Mouse (Mus musculus) cerebellum, postnatal 14 days (tissue): ENCODE results near the gene Fbxl16.
A peak's percentile ranks its signal among the peaks of the same experiment; 100 is the strongest.
"Not testable (repeated sequence)": the region's sequence is repeated elsewhere in the genome, so short reads cannot be mapped to it uniquely, and the experiment has no call there.

Source experiments
- DNase-seq, 2 experiments: peaks; one replicate each; pipeline ENCODE4 v3.0.0; 2021; ENCODE audit warnings: mixed read lengths in 2 of 2

Gene Fbxl16

GRCm38 (mm10) chr17:25796211-25796771 lies 12.6 kb upstream of the Fbxl16 start:
- DNase-seq = no peak

GRCm38 (mm10) chr17:25796951-25797369 lies 11.9 kb upstream of the Fbxl16 start, which contains the start of gene Metrn:
Metrn (minus strand) TSS chr17:25797136.
- DNase-seq = peak; percentile 73 to 81

DNA sequence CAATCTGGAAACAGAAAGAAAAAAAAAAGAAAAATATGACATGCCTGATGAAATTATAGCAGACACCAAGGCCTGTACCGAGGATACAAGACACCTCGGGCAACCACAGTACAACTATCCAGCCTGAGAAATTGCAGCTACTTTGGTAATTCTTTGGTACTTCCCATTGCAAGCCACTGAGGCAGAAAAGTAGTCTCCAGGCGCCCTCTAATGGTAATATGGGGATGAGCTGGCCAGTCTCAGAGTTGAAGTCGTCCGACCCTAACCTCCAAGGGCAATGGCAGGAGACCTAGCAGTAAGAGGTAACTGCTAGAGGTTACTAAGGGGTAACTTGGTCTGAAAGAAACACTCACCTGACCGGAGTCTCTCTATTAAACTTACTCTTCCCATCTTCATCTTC lies 7.9 kb upstream of the Fbxl16 start:
- DNase-seq = peak; percentile 78 to 80

GRCm38 (mm10) chr17:25802825-25803517 lies 5.9 kb upstream of the Fbxl16 start:
- peak; percentile 59 to 77 for DNase-seq

- no peak for DNase-seq
Measured at GRCm38 (mm10) chr17:25806507-25806906, 2.4 kb upstream of the Fbxl16 start.

- DNase-seq = not testable (repeated sequence)
Measured at GRCm38 (mm10) chr17:25807452-25807851, 1.4 kb upstream of the Fbxl16 start.

GRCm38 (mm10) chr17:25808028-25808427 lies 857 bp upstream of the Fbxl16 start:
- DNase-seq = no peak

DNA sequence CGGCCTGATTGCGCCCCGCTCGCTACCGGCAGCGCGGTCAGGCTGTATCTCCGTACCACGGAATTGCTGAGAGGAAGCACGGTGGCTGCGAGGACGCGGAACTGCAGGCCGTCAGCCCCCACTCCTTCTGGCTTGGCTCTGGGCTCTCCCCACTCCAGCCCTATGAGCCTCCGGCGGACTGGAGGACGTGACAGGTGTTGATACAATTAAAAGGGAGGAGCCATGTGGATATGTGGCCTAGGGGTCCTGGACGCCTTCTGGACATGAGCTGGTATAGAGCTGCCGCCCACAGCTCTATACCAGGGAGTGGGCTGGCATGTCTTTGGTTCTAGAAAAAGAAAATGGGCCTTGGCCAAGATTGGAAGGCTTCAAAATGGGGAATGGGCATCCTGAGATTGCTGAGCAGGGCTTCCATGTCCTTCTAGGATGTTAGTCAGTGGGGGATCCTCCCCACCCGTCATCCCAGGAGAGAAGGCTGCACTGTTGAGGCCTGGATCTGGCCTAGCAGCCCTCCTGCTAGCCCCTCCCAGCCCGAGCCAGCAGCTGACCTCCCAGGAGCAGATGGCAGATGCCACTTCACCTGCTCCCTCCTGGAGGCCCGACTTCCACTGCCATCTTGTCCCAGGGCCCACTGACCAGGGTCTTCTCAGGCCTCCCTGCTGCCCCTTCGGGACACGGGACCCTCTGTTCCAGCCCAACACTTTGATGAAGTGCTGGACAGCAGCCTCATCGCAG lies 888 bp downstream of the Fbxl16 start:
- DNase-seq = peak; percentile 78 to 80

DNA sequence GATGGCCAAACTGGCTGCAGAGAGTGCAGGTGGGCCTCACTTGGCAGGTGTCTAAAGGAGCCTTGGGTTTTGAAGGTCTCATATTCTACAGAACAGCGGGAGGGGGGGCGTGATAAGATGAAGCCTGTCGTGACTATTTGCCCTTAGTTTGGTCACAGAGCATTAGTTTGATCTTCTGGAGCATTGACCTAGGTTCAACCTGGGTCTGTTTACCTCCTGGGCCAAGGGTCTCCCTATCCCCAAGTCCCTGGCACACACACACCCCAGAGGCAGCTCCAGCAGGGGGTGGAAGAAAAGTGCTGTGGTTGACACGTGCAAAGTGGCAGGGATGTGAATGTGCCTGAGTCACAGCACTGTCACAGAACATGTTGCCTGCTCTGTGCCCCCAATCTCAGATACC lies 2.0 kb downstream of the Fbxl16 start:
- DNase-seq = no peak

- peak; percentile 67 to 78 for DNase-seq
Measured at GRCm38 (mm10) chr17:25813471-25813870, 4.6 kb downstream of the Fbxl16 start.

DNA sequence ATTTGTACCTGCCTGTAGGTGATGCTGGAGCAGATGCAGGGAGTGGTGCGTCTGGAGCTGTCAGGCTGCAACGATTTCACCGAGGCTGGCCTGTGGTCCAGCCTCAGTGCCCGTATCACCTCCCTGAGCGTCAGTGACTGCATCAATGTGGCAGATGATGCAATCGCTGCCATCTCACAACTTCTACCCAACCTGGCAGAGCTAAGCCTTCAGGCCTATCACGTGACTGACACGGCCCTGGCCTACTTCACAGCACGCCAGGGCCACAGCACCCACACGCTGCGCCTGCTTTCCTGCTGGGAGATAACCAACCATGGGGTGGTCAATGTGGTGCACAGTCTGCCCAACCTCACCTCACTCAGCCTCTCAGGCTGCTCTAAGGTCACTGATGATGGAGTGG lies 8.8 kb downstream of the Fbxl16 start:
- DNase-seq = no peak

- DNase-seq = no peak
Measured at GRCm38 (mm10) chr17:25818851-25819780, 10.2 kb downstream of the Fbxl16 start.

GRCm38 (mm10) chr17:25823452-25823851 lies 14.6 kb downstream of the Fbxl16 start, which contains the start of gene Wdr24:
Wdr24 (plus strand) TSS chr17:25823627.
- DNase-seq = peak; percentile 85 to 89

- no peak for DNase-seq
Measured at GRCm38 (mm10) chr17:25824362-25825142, 15.7 kb downstream of the Fbxl16 start.

- DNase-seq = no peak
Measured at GRCm38 (mm10) chr17:25825311-25825710, 16.4 kb downstream of the Fbxl16 start.

DNA sequence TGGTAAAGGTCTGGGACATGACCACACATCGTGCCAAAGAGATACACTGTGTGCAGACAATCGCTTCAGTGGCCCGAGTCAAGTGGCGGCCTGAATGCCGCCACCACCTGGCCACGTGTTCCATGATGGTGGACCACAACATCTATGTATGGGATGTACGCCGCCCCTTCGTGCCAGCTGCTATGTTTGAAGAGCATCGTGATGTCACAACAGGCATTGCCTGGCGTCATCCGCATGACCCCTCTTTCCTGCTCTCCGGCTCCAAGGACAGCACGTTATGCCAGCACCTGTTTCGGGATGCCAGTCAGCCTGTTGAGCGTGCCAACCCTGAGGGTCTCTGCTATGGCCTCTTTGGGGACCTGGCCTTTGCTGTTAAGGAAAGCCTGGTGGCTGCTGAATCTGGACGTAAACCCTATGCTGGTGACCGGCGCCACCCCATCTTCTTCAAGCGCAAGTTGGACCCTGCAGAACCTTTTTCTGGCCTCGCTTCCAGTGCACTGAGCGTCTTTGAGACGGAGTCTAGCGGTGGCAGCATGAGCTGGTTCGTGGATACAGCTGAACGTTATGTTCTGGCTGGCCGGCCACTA lies 17.2 kb downstream of the Fbxl16 start:
- peak in 1 of 2 experiments; percentile 10 for DNase-seq

DNA sequence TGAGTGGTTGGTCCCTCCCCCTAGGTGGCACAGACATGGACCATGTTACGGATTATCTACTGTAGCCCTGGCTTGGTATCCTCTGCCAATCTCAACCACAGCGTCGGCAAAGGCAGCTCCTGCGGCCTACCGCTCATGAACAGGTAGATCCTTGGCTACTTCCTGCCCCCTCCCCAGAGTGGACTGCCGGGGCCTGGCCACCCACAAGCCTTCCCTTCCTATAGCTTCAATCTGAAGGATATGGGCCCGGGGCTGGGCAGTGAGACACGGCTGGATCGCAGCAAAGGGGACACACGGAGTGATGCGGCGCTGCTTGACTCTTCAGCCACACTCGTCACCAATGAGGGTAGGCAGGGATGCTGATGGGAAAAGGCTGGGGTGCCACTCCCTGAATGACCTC lies 18.1 kb downstream of the Fbxl16 start:
- no peak for DNase-seq

- no peak for DNase-seq
Measured at GRCm38 (mm10) chr17:25827546-25828222, 18.8 kb downstream of the Fbxl16 start.

DNA sequence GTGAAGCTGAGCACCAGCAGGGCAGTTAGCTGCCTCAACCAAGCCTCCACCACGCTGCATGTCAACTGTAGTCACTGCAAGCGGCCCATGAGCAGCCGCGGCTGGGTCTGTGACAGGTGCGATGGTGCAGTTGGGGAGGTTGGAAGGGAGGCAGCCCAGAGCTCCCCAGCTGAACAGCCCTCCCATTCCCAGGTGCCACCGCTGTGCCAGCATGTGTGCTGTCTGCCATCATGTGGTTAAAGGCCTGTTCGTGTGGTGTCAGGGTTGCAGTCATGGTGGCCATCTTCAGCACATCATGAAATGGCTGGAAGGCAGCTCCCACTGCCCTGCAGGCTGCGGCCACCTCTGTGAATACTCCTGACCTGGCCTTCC lies 19.3 kb downstream of the Fbxl16 start:
- no peak for DNase-seq

DNA sequence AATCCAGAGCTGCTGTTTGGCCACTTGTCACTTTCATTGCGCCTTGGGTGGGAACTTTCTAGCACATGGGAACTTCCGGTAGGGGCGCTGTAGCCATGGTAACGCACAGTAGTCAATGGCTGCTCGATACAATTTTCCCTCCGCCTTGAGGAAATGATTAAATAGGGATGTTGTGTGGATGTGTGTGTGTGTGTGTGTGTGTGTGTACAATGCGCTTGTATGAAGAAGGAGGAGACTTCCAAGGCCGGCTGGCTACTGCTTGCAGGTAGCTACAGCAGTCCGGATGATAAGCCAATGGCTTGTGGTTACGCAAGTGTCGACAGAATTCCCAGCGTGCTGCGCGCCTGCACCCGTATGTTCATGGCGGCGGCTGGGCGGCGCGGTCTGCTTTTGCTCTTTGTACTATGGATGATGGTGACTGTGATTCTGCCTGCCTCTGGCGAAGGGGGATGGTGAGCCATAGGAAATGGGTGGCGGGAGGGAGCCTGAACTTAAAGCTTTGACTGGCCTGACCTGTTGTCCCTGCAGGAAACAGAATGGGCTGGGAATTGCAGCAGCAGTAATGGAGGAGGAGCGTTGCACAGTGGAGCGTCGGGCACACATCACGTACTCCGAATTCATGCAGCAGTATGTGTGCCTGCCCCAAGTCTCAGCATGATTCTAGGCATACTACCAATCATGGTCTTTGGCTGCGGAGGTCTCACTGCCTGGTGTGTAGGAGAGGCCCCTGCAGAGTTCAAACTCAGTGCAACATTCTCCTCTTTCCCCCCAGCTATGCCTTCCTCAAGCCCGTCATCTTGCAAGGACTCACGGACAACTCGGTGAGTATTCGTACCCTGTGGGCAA lies 20.1 kb downstream of the Fbxl16 start, which contains the start of gene Jmjd8:
Jmjd8 (plus strand) TSS at position 156 of the 846 bp plus-strand sequence.
- peak; percentile 83 to 87 for DNase-seq
